Mouse (Mus musculus): Measurements from ENCODE around the gene Stat4. TPM values are rescaled to one million over a fixed set of nuclear protein-coding genes. Genes with fewer than 3 reads are reported as not detected.

The Stat4 gene
- 2.1 and 2.7 TPM in 2 replicates for polyA plus RNA-seq (2014; fragmentation: Nextera tagmentation; extraction: Ambion mirVana)

DNA sequence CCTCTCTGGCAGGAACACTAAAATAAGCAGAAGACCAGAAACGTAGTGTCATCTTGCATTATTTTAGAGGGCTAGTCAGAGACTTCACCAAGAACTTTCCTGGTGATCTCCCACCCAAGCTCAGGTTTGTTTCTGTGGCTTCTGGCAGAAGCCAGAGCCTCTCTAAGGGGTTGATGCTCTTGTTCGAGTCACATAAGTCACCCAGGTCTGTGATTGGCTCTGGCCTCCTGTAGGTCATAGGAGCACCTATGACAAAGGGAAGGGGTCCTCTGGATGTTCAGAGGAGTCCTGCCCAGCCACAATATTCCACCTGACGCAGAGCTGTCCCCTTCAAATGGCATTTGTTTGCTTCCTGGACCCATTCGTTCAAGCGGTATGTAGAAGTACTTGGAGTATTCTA, at the start of gene Stat4:
Gene Stat4 (plus strand): TSS at position 301 of the 400 bp plus-strand sequence.
- Histone ChIP-seq H3K27ac (ENCODE audit: low read depth, low read length) (no peak within 1 kb of the TSS), H3K4me1 (ENCODE audit: control insufficient read depth, insufficient read depth, low read length) (no peaks in the 10 kb centered on the region), H3K36me3 (ENCODE audit: control insufficient read depth, insufficient read depth, low read length) (no peaks in the 10 kb centered on the region), H3K9me3 (replicated peaks; ENCODE audit: control insufficient read depth, low read length) (no peaks in the 10 kb centered on the region), H3K4me2 (no peak within 1 kb of the TSS), H3K4me3 (ENCODE audit: low read depth, low read length) (no peak within 1 kb of the TSS), H3K9ac (ENCODE audit: low read depth, low read length) (no peak within 1 kb of the TSS), H3K27me3 (ENCODE audit: control insufficient read depth, insufficient read depth, low read length) (no peaks in the 10 kb centered on the region)
- no peak for ATAC-seq (replicated peaks; ENCODE audit: insufficient number of reproducible peaks, low FRiP score, low TSS enrichment)
- 82% methylated on average over 5 of the region's 5 CpGs for WGBS (ENCODE audit: insufficient replicate concordance)

DNA sequence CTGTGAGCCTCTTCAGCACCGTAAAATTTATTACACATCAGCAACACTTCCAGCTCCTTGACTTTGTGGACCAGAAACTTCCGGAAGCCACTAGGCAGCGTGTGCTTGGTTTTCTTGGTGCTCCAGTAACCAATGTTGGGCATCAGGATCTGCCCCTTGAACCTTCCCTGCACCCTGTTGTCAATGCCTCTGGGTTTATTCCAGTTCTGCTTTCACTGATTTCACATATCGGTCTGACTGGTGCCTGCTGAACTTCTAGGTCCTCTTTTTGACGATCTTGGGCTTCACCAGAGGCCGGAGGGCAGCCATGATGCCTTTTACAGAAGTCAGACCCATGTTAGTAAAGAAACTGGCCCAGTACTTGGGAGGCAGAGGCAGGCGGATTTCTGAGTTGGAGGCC, 48.6 kb upstream of the Stat4 start:
- ATAC-seq (replicated peaks; ENCODE audit: insufficient number of reproducible peaks, low FRiP score, low TSS enrichment): no peak
- H3K36me3 ChIP-seq (ENCODE audit: control insufficient read depth, insufficient read depth, low read length): no peaks in the 10 kb centered on the region
- H3K9me3 ChIP-seq (replicated peaks; ENCODE audit: control insufficient read depth, low read length): no peaks in the 10 kb centered on the region
- H3K4me3 ChIP-seq (ENCODE audit: low read depth, low read length): no peak overlapping the region
- H3K27me3 ChIP-seq (ENCODE audit: control insufficient read depth, insufficient read depth, low read length): no peaks in the 10 kb centered on the region
- 81% methylated on average over 7 of the region's 7 CpGs for WGBS (ENCODE audit: insufficient replicate concordance)
- no peak overlapping the region for H3K27ac ChIP-seq (ENCODE audit: low read depth, low read length)
- 0 out of 2 replicates have a peak, but pooled peaks cover 2% of the 10 kb centered on the region for H3K4me1 ChIP-seq (ENCODE audit: control insufficient read depth, insufficient read depth, low read length)
- no peak overlapping the region for H3K4me2 ChIP-seq
- H3K9ac ChIP-seq (ENCODE audit: low read depth, low read length): no peak overlapping the region

DNA sequence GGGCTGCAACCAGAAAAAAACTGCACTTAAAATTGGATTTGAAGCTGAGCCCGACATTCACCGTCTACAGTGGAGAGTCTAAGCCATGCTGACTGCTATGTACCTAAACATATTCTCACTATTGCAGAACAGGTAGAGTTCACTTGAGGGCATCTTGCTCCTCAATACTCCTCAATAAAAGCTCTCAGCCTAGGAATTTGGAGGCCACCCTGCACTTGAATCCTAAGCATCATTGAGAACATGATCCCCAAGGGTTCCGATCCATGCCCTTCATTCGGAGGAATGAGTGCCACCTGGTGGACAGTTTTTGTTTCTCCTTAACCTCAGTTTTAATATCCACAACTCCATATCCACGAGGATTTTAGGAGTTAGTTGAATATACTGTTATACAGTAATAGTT, 42.2 kb upstream of the Stat4 start:
- H3K36me3 ChIP-seq (ENCODE audit: control insufficient read depth, insufficient read depth, low read length): no peaks in the 10 kb centered on the region
- 43% methylated on average over 5 of the region's 5 CpGs for WGBS (ENCODE audit: insufficient replicate concordance)
- no peaks in the 10 kb centered on the region for H3K9me3 ChIP-seq (replicated peaks; ENCODE audit: control insufficient read depth, low read length)
- H3K9ac ChIP-seq (ENCODE audit: low read depth, low read length): no peak overlapping the region
- no peak for ATAC-seq (replicated peaks; ENCODE audit: insufficient number of reproducible peaks, low FRiP score, low TSS enrichment)
- no peaks in the 10 kb centered on the region for H3K27me3 ChIP-seq (ENCODE audit: control insufficient read depth, insufficient read depth, low read length)
- H3K4me3 ChIP-seq (ENCODE audit: low read depth, low read length): no peak overlapping the region
- no peak overlapping the region for H3K27ac ChIP-seq (ENCODE audit: low read depth, low read length)
- H3K4me2 ChIP-seq: no peak overlapping the region
- H3K4me1 ChIP-seq (ENCODE audit: control insufficient read depth, insufficient read depth, low read length): no peaks in the 10 kb centered on the region

DNA sequence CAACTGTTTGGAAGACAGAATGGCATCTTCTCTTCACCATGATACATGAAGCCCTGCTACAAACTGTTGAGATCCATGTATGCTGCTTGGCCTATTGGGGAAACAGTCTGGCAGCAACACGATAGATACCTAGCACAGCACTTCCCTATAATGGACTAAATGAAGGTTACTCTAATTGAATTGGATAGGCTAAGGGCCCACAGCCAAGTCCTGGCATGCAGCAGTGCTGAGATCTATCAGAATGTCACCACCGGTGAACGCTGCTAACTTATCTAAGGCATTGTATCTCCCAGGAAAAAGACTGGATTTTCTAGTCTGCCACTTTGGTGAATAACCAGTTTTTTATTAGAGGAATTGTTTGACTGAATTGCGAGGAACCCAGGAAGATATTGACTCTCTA, 39.8 kb upstream of the Stat4 start:
- H3K4me2 ChIP-seq: no peak overlapping the region
- H3K9ac ChIP-seq (ENCODE audit: low read depth, low read length): no peak overlapping the region
- H3K4me3 ChIP-seq (ENCODE audit: low read depth, low read length): no peak overlapping the region
- no peak overlapping the region for H3K27ac ChIP-seq (ENCODE audit: low read depth, low read length)
- no peaks in the 10 kb centered on the region for H3K9me3 ChIP-seq (replicated peaks; ENCODE audit: control insufficient read depth, low read length)
- no peak for ATAC-seq (replicated peaks; ENCODE audit: insufficient number of reproducible peaks, low FRiP score, low TSS enrichment)
- no peaks in the 10 kb centered on the region for H3K36me3 ChIP-seq (ENCODE audit: control insufficient read depth, insufficient read depth, low read length)
- no peaks in the 10 kb centered on the region for H3K4me1 ChIP-seq (ENCODE audit: control insufficient read depth, insufficient read depth, low read length)
- WGBS (ENCODE audit: insufficient replicate concordance): 55% methylated on average over 4 of the region's 4 CpGs
- H3K27me3 ChIP-seq (ENCODE audit: control insufficient read depth, insufficient read depth, low read length): no peaks in the 10 kb centered on the region

DNA sequence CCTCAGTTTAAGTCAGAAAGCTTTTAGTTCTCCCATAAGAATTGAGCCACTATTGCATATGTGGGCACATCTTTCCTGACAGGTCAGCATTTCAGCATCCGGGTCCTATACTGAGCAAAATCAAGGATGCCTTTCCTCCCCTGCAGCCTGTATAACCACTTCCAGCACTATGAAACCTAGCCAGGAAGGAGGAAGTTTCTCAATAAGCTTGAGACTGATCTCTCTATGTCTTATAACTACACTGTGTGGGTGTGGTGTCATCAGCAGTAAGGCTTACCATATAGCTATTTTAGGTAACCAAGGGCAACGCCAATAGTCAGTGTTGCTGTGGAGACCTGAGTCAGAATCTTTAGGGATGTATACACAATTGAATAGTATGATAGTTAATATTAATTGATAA, 22.3 kb upstream of the Stat4 start:
- Histone ChIP-seq H3K36me3 (ENCODE audit: control insufficient read depth, insufficient read depth, low read length) (no peaks in the 10 kb centered on the region), H3K27ac (ENCODE audit: low read depth, low read length) (no peak overlapping the region), H3K9me3 (replicated peaks; ENCODE audit: control insufficient read depth, low read length) (no peaks in the 10 kb centered on the region), H3K4me2 (no peak overlapping the region), H3K27me3 (ENCODE audit: control insufficient read depth, insufficient read depth, low read length) (no peaks in the 10 kb centered on the region), H3K4me1 (ENCODE audit: control insufficient read depth, insufficient read depth, low read length) (no peaks in the 10 kb centered on the region), H3K9ac (ENCODE audit: low read depth, low read length) (no peak overlapping the region), H3K4me3 (ENCODE audit: low read depth, low read length) (no peak overlapping the region)
- ATAC-seq (replicated peaks; ENCODE audit: insufficient number of reproducible peaks, low FRiP score, low TSS enrichment): no peak
- WGBS (ENCODE audit: insufficient replicate concordance): 81% methylated on average over 2 of the region's 2 CpGs

DNA sequence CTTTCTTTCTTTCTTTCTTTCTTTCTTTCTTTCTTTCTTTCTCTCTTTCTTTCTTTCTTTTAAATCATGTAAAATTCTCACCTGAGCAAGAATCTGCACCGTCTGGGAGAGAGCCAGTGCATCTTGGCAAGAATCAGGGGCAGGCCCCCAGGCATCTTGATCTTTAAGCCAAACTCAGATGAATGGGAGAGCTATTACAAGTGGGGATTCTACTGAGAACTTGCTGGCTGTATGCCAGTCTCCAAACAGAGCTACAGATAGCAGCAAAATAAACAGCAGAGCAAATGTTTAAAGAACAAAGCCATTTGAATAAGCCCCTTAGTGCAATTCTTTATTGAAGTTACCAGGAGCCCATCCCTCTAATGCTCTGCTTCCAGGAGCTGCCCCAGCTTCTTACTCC, 18.0 kb upstream of the Stat4 start:
- Histone ChIP-seq H3K9ac (ENCODE audit: low read depth, low read length) (no peak overlapping the region), H3K4me2 (no peak overlapping the region), H3K9me3 (replicated peaks; ENCODE audit: control insufficient read depth, low read length) (no peaks in the 10 kb centered on the region), H3K4me3 (ENCODE audit: low read depth, low read length) (no peak overlapping the region), H3K27ac (ENCODE audit: low read depth, low read length) (no peak overlapping the region), H3K27me3 (ENCODE audit: control insufficient read depth, insufficient read depth, low read length) (no peaks in the 10 kb centered on the region), H3K36me3 (ENCODE audit: control insufficient read depth, insufficient read depth, low read length) (no peaks in the 10 kb centered on the region), H3K4me1 (ENCODE audit: control insufficient read depth, insufficient read depth, low read length) (no peaks in the 10 kb centered on the region)
- 18% methylated on average over 1 of the region's 1 CpGs for WGBS (ENCODE audit: insufficient replicate concordance)
- ATAC-seq (replicated peaks; ENCODE audit: insufficient number of reproducible peaks, low FRiP score, low TSS enrichment): no peak

DNA sequence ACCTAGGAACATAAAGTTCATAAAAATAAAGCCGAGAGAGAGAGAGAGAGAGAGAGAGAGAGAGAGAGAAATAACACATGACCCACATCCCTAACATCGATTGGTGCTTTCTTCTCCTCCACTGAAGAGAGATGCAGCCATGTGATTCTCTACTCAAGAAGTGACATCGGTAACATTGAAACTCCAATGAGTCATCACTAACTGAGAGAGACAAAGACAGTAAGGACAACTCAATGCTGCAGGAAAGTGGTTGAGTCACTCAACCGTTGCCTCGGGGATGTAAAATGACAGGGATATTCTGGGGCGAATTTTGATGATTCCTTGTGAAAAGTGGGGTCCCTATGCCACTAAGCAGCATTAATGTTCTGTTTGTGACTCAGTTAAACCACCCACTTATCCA, 16.8 kb upstream of the Stat4 start:
- H3K27me3 ChIP-seq (ENCODE audit: control insufficient read depth, insufficient read depth, low read length): no peaks in the 10 kb centered on the region
- no peak overlapping the region for H3K27ac ChIP-seq (ENCODE audit: low read depth, low read length)
- no peak overlapping the region for H3K4me2 ChIP-seq
- H3K9ac ChIP-seq (ENCODE audit: low read depth, low read length): no peak overlapping the region
- H3K4me3 ChIP-seq (ENCODE audit: low read depth, low read length): no peak overlapping the region
- no peaks in the 10 kb centered on the region for H3K36me3 ChIP-seq (ENCODE audit: control insufficient read depth, insufficient read depth, low read length)
- WGBS (ENCODE audit: insufficient replicate concordance): 76% methylated on average over 6 of the region's 6 CpGs
- no peaks in the 10 kb centered on the region for H3K9me3 ChIP-seq (replicated peaks; ENCODE audit: control insufficient read depth, low read length)
- no peak for ATAC-seq (replicated peaks; ENCODE audit: insufficient number of reproducible peaks, low FRiP score, low TSS enrichment)
- H3K4me1 ChIP-seq (ENCODE audit: control insufficient read depth, insufficient read depth, low read length): no peaks in the 10 kb centered on the region

DNA sequence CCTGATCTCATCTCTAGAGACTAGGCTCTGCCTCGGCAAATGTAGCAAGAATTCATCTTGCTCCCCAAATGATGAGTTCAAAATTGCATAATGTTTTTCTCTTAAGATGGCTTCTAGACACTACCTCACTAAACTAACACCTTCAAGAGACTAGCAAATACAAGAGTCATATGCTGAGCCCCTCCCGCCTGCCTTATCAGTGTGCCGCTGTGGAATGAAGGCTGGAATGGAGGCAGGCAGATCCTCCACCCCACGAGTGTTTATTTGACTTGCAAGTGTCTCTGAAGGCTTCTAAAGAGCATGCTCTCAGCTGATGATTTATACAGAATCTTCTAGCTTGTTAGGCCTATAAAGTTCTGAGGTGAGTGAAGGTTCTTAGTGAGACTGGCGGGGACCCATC, 11.4 kb upstream of the Stat4 start:
- Histone ChIP-seq H3K4me3 (ENCODE audit: low read depth, low read length) (no peak overlapping the region), H3K36me3 (ENCODE audit: control insufficient read depth, insufficient read depth, low read length) (no peaks in the 10 kb centered on the region), H3K9me3 (replicated peaks; ENCODE audit: control insufficient read depth, low read length) (no peaks in the 10 kb centered on the region), H3K4me1 (ENCODE audit: control insufficient read depth, insufficient read depth, low read length) (no peaks in the 10 kb centered on the region), H3K4me2 (no peak overlapping the region), H3K27ac (ENCODE audit: low read depth, low read length) (no peak overlapping the region), H3K27me3 (ENCODE audit: control insufficient read depth, insufficient read depth, low read length) (no peaks in the 10 kb centered on the region), H3K9ac (ENCODE audit: low read depth, low read length) (no peak overlapping the region)
- no peak for ATAC-seq (replicated peaks; ENCODE audit: insufficient number of reproducible peaks, low FRiP score, low TSS enrichment)
- WGBS (ENCODE audit: insufficient replicate concordance): 44% methylated on average over 5 of the region's 5 CpGs

DNA sequence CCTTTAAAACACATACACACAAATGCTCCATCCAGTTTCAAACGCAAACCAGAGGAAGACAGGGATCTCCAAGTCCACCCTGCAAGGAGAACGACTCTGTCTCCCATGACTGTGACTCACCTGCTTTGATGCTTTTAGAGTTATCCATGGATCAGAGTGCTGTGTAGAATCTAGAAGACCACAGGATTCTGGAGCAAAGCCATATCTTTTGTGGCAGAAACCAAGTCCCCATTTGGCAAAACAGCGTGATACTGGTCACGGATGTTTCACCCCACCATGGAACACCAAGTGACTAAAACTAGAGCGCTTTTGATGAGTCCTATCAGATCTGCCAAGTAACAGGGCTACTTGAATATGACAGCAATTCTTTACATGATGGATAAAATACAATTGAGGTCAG, 7.9 kb upstream of the Stat4 start:
- WGBS (ENCODE audit: insufficient replicate concordance): 86% methylated on average over 5 of the region's 5 CpGs

More for the DNA sequence above, 7.9 kb upstream of the Stat4 start:
- no peaks in the 10 kb centered on the region for H3K9me3 ChIP-seq (replicated peaks; ENCODE audit: control insufficient read depth, low read length)
- no peaks in the 10 kb centered on the region for H3K36me3 ChIP-seq (ENCODE audit: control insufficient read depth, insufficient read depth, low read length)
- H3K27me3 ChIP-seq (ENCODE audit: control insufficient read depth, insufficient read depth, low read length): no peaks in the 10 kb centered on the region
- H3K4me2 ChIP-seq: no peak overlapping the region
- no peak overlapping the region for H3K4me3 ChIP-seq (ENCODE audit: low read depth, low read length)
- no peak overlapping the region for H3K9ac ChIP-seq (ENCODE audit: low read depth, low read length)
- H3K27ac ChIP-seq (ENCODE audit: low read depth, low read length): no peak overlapping the region
- no peak for ATAC-seq (replicated peaks; ENCODE audit: insufficient number of reproducible peaks, low FRiP score, low TSS enrichment)
- H3K4me1 ChIP-seq (ENCODE audit: control insufficient read depth, insufficient read depth, low read length): no peaks in the 10 kb centered on the region
